Mouse (Mus musculus) thymus, adult 18-20 months (tissue): Measurements from ENCODE around the gene Pak3.

Experiments used
- DNase-seq, 2 experiments: peaks; one replicate each; pipeline ENCODE4 v3.0.0; 2022; ENCODE audit warnings: mixed read lengths in 2 of 2

Pak3 gene

GRCm38 (mm10) chrX:143664221-143665150, 146.1 kb downstream of the Pak3 start:
- no peak for DNase-seq

DNA sequence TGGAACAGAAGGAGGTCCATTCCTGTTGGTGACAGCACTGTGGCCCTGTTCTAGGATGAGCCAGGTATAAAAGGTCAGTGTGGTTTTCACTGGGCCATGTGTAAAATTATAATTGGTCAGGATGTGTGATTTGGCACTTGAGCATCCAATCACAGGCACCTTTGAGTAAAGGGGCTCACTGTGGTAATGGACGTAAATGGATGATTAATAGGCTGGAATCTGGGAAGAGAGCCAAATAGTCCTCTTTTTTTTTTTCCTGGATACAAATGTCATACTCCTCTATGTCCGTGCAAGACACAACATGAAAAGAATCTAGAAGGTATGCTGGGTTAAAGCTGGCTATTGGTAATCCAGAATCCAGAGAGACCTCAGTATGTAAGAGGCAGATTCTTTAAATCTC, 147.4 kb downstream of the Pak3 start:
- no peak for DNase-seq

DNA sequence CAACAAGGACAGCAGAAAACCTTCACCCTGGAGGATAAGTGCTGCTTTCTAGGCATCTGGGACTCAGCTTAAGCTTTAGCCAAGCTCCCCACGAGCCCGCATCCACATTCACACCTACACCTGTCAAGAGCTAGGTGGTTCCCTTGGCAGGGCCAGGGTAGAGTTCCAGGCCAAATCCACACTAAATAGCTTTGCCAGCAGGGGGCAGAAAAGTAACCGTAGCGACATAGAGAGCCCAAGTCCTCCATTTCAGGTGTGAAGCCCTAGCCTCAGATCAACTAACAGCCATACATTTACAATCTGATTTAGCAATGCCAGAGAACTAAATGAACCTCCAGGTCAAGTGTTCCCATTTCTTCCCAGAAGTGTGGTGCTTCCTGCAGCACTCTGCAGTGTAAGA, 148.6 kb downstream of the Pak3 start:
- DNase-seq, result no peak

DNA sequence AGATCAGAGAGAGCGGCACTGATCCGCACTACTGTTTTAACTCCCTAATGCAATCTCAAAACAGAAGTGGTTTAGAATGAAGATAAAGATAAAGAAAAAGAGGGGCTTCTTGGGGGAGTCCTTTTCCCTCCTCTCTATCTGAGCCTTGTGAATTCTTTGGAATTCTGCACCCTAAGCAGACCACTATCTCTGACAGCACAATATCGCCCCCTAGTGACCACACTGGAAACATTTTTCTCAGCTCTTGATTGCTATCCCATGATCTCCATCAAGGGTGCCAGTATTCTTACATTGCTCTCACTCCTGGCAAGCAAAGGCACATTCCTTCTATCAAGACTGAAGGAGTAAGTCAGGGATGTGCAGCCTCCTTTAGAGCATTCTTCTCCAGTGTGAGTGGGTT, 149.9 kb downstream of the Pak3 start:
- DNase-seq, result no peak

GRCm38 (mm10) chrX:143678566-143678965, 160.2 kb downstream of the Pak3 start:
- DNase-seq, result no peak

- DNase-seq, result no peak
These were observed 203.9 kb downstream of the Pak3 start for GRCm38 (mm10) chrX:143722250-143722649.

GRCm38 (mm10) chrX:143725411-143725810, 207.0 kb downstream of the Pak3 start:
- DNase-seq, result no peak

DNA sequence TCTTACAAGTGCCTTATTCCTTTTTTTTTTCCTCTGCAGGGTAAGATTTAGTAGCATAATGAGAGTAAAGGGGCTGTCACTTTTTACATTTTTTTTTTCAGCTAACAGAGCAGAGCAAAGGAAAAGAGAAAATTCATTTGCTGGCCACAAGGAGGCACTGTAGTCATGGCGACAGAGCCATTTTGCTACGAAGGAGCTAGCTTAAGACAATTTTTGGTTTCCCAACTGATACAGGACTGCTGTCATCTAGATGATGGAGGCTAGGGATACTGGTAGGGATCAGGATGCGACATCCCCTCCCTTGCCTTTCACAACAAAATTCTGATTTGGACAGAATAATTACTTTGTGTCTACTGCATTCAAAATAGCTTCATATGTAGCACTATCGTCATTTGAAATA, 217.6 kb downstream of the Pak3 start:
- no peak for DNase-seq

GRCm38 (mm10) chrX:143739171-143739570, 220.8 kb downstream of the Pak3 start:
- DNase-seq, result no peak

- DNase-seq, result no peak
These were observed 244.2 kb downstream of the Pak3 start for GRCm38 (mm10) chrX:143762556-143762955.

GRCm38 (mm10) chrX:143815948-143816347, 297.6 kb downstream of the Pak3 start:
- no peak for DNase-seq

DNA sequence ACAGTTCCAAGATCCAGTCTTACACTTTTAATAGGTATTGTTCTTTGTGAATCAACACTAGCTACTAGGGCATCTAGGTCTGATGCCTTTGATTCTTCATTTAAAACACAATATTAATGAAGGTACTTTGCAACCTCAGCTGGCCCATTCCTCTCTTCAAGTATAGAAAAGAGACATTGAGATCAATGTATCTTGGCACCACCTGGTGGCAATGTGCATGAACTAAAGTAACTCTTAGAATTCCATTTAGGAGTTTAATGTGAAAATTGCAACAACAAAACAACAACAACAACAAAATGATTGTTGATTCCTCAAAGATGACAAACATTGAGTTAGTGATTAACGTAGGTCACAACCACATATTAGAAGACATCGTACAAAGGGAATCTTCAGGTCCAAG, 300.6 kb downstream of the Pak3 start:
- DNase-seq, result no peak

GRCm38 (mm10) chrX:143826521-143826920, 308.1 kb downstream of the Pak3 start:
- no peak for DNase-seq

- DNase-seq, result no peak
These were observed 308.8 kb downstream of the Pak3 start, which contains the start of gene Capn6 for GRCm38 (mm10) chrX:143827212-143827611. TSS of gene Capn6 (minus strand) at chrX:143827414.

- no peak for DNase-seq
These were observed 328.2 kb downstream of the Pak3 start for GRCm38 (mm10) chrX:143846637-143847036.
